Mouse (Mus musculus) heart, embryonic 10.5 days (tissue): ENCODE measurements around the gene Prkcd. TPM values are rescaled to one million over a fixed set of nuclear protein-coding genes. Genes with fewer than 3 reads are reported as not detected.

Experiments used
- DNase-seq: peaks from one replicate; pipeline ENCODE4 v3.0.0-alpha.2; 2017; ENCODE audit warnings: low spot score
- H3K27ac ChIP-seq: fragments of 300-500 bp; sonication (generic); 2 replicates; pipeline ENCODE4 v1.5.1; 2016; ENCODE audit warnings: mild to moderate bottlenecking
- H3K27me3 ChIP-seq: fragments of 300-500 bp; sonication (generic); 2 replicates; pipeline ENCODE4 v1.6.1; 2016; ENCODE audit warnings: mild to moderate bottlenecking; ENCODE audit not compliant: poor library complexity, insufficient read depth, severe bottlenecking
- H3K36me3 ChIP-seq: fragments of 300-500 bp; sonication (generic); 2 replicates; pipeline ENCODE4 v1.6.1; 2016; ENCODE audit warnings: mild to moderate bottlenecking, moderate library complexity
- H3K4me1 ChIP-seq: fragments of 300-500 bp; sonication (generic); 2 replicates; pipeline ENCODE4 v1.6.1; 2016; ENCODE audit warnings: mild to moderate bottlenecking
- H3K4me3 ChIP-seq: fragments of 300-500 bp; sonication (generic); 2 replicates; pipeline ENCODE4 v1.5.1; 2016; ENCODE audit warnings: mild to moderate bottlenecking, moderate library complexity
- H3K9me3 ChIP-seq: fragments of 300-500 bp; sonication (generic); 2 replicates; pipeline ENCODE4 v1.6.1; 2016; ENCODE audit warnings: mild to moderate bottlenecking, moderate library complexity
- WGBS: fragments of 180-500 bp; shearing (Covaris S2); methylation state at CpG from one replicate; pipeline ENCODE4 v1.1.7; 2016; 5-methylcytosine and 5-hydroxymethylcytosine counted together
- polyA plus RNA-seq: library from polyadenylated mRNA; unstranded; fragments of >200 nt; fragmentation: Nextera tagmentation; extraction: Ambion mirVana; gene quantifications from 2 replicates; pipeline ENCODE4 v1.2.1, GENCODE M21; 2016

Prkcd gene
- polyA plus RNA-seq, 1 experiment from 2014 or later, result 37.3 TPM

DNA sequence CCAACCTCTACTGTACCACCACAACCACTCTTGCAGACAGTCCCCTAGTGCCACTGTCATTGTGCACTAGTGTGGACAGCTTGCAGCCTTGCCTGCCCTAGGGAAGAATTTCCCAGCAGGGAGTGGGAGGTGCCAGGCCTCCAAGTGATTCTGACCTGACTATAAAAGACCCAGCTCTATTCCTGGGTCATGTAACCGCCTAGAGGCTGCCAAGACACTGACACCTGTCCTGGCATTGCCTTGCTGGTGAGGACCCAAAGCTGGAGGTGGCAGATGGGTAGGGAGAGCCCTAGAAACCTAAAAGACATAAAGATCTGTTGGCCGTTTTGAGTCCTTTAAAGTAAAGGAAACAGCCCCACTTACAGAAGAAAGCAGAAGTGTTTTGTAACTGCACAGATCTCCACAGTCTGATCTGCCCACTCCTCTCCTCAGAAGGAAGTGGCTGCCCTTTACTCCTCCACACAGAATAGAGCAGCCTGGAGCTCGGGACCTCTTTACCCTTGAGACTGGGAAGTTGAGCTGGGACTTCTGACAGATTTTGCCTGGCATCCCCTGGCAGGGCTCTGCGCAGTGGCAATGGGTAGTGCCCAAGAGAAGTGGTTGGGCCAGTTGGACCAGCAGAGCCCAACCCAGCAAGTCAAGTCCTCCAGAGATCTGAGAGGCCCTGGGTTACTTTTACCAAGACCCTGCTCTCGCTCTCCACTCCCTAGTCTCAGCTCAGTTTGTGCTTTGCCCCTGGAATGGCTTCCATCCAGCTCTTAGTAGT lies 5.0 kb upstream of the Prkcd start:
- Histone ChIP-seq H3K4me3 (no peak overlapping the region), H3K36me3 (no peaks in the 10 kb centered on the region), H3K9me3 (no peaks in the 10 kb centered on the region), H3K27ac (no peak overlapping the region), H3K27me3 (peaks cover 10% of the 10 kb centered on the region; the same call in 1 of the 2 replicates), H3K4me1 (peaks cover 61% of the 10 kb centered on the region)
- 70% methylated on average over 5 of the region's 5 CpGs for WGBS
- no peak for DNase-seq

DNA sequence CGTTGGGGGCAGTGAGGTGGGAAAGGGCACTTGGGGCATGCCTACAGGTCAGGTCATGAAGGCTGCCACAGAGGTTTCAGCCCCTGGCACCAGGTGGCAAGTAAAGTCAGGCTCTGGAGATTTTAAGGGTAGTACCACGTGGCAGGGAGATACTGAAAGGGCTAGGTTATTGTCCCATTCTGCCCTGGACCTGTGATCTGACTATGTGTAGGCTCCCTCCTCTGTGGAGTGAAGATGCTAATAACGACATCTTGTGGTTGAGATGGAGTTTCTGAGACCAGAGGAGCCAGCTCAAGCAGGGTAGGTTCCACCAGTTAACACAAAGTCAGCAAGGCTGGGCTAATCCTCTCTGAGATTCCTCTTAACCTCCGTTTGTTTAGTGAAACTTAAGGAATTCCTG lies 3.8 kb upstream of the Prkcd start:
- H3K4me1 ChIP-seq, result peaks cover 60% of the 10 kb centered on the region
- no peaks in the 10 kb centered on the region for H3K36me3 ChIP-seq
- no peaks in the 10 kb centered on the region for H3K9me3 ChIP-seq
- no peak for DNase-seq
- H3K4me3 ChIP-seq, result no peak overlapping the region
- no peak overlapping the region for H3K27ac ChIP-seq
- H3K27me3 ChIP-seq, result peaks cover 10% of the 10 kb centered on the region; the same call in 1 of the 2 replicates
- WGBS, result 39% methylated on average over 4 of the region's 4 CpGs

DNA sequence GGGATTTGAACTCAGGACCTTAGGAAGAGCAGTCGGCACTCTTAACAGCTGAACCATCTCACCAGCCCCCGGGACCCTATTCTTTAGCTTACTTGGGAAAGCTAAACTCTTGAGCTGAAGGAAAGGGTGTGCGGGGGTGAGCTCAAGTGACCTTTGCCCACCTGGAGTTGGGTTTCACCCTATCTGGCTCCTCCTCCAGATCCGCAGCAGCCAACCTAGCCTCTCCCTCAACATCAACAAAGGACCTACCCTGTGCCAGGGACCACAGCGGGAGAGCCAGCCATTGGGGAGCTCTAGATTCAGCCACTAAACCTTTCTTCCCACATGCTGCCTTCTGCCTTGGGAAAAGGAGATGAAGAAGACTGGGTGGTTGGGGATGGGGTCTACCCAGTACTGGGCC lies 2.2 kb upstream of the Prkcd start:
- no peak for DNase-seq
- peaks cover 65% of the 10 kb centered on the region for H3K4me1 ChIP-seq
- no peak overlapping the region for H3K4me3 ChIP-seq
- H3K36me3 ChIP-seq, result no peaks in the 10 kb centered on the region
- no peaks in the 10 kb centered on the region for H3K9me3 ChIP-seq
- no peak overlapping the region for H3K27ac ChIP-seq
- peaks cover 10% of the 10 kb centered on the region; the same call in 1 of the 2 replicates for H3K27me3 ChIP-seq
- 82% methylated on average over 5 of the region's 5 CpGs for WGBS

DNA sequence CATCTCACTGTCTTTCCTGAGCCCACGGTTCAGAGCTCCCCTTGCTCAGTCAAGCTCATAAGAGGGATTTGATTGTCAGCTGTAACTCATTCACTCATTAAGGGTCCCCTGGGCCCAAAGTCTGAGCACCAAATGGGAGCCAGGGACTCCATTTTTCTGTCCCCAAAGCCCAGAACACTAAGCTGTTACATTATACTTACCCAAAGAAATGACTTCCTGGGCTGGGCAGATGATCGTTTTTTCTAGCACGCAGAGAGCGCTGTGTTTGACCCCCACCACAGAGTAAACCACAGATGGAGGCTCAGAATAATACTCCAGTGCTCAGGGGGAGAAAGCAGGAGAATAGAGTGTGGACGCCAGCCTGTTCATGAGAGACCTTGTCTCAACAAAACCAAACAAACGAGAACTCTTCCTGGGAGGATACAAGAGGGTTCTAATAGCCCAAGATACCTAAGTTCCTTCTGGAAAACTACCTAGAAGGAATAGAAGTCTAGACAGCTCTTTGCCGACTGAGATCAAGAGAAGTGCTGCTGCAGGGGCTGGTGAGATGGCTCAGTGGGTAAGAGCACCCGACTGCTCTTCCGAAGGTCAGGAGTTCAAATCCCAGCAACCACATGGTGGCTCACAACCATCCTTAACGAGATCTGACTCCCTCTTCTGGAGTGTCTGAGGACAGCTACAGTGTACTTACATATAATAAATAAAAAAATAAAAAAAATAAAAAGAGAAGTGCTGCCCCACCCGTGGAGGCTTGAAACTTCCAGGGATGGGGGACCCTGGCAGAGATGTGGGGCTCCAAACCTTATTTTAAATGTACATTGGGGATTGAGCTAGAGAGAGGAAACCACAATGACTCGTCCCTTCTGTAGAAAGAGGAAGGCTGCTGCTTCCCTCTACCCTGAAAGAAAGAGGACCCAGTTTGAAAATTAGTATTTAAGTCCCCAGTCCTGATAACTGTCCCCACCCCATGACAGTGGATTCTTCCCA lies 1.0 kb upstream of the Prkcd start:
- H3K9me3 ChIP-seq, result no peaks in the 10 kb centered on the region
- 58% methylated on average over 12 of the region's 12 CpGs for WGBS
- DNase-seq, result no peak
- H3K27me3 ChIP-seq, result peaks cover 10% of the 10 kb centered on the region; the same call in 1 of the 2 replicates
- H3K4me1 ChIP-seq, result peaks cover 60% of the 10 kb centered on the region
- peak overlapping the region; percentile 87 for H3K27ac ChIP-seq
- H3K4me3 ChIP-seq, result peak overlapping the region; percentile 90
- H3K36me3 ChIP-seq, result no peaks in the 10 kb centered on the region

DNA sequence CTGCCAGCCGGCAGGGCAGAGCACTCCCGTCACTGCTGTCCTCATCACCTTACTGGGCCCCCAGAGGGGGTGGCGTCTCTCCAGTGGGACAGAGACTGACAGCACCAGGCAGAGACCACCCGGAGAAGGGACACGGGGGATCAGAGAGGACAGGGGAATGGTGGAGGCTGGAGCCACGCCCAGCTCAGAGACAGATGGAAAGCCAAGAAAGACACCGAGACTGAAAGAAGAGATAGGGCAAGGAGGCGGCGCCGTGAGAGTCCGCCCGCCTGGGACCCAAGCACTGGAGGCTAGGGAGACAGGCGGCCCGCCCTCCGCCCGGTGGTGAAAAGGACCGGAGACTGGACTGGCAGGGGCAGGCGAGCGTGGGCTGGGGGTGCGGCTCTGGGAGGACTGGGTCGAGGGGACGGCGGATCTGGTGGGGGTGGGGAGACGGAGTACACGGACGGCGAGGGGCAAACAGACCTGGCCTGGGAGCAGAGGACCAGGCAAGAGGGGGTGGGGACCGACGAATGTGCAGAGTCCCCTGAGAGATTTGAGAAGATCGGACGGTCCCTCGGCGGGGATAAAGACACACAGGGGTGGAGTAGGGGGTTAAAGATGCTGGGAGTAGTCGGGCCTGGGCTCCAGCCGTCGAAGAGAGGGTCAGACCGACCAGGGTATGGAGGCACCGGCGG lies 741 bp downstream of the Prkcd start:
- peak; percentile 89 for DNase-seq
- WGBS, result under 1% methylated on average over 39 of the region's 39 CpGs
- Histone ChIP-seq H3K4me1 (peaks cover 52% of the 10 kb centered on the region), H3K9me3 (no peaks in the 10 kb centered on the region), H3K27me3 (0 out of 2 replicates have a peak, but pooled peaks cover 4% of the 10 kb centered on the region), H3K36me3 (0 out of 2 replicates have a peak, but pooled peaks cover 4% of the 10 kb centered on the region), H3K4me3 (peak overlapping the region; percentile 90), H3K27ac (peak overlapping the region; percentile 87)

DNA sequence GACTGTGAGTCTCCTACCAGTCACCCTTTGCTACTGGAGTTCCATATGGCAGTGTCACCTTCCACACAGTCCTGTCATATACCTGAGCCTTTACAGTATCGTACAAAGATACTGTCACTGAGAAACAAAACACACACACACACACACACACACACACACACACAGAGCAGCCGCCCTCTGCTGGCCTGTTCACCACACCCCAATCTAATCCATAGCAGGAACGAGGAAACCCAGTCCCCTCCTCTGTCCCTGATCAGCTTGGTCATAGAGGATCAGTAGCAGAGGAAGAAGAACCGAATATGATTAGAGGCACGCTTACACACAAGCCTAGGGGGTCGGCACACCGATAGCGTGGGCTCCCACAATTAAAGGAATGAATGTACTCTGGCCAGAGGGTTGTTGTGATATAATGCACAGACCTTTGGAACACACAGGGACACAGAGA lies 1.7 kb downstream of the Prkcd start:
- peaks cover 58% of the 10 kb centered on the region for H3K4me1 ChIP-seq
- WGBS, result 60% methylated on average over 8 of the region's 8 CpGs
- no peaks in the 10 kb centered on the region for H3K9me3 ChIP-seq
- no peaks in the 10 kb centered on the region for H3K27me3 ChIP-seq
- H3K4me3 ChIP-seq, result peak overlapping the region; percentile 90
- no peak overlapping the region for H3K27ac ChIP-seq
- H3K36me3 ChIP-seq, result 0 out of 2 replicates have a peak, but pooled peaks cover 4% of the 10 kb centered on the region
- no peak for DNase-seq

DNA sequence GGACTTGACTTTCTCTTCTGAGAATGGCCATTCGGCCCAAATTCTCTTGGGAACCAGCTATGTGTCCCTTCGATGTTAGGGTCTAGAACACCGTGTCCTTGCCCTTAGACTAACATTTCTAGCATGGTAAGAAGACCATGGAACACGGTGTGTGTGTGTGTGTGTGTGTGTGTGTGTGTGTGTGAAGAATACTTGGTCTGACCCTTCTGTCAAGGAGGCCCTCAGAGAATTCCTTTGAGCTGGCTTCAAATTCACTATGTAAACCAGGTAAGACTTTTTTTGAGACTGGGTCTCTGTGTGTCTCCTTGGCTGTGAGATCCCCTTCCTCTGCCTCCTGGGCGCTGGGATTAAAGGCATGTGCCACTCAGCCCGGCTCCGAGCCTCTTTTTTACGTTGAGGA lies 3.5 kb downstream of the Prkcd start:
- peaks cover 61% of the 10 kb centered on the region for H3K4me1 ChIP-seq
- WGBS, result 88% methylated on average over 8 of the region's 8 CpGs

DNA sequence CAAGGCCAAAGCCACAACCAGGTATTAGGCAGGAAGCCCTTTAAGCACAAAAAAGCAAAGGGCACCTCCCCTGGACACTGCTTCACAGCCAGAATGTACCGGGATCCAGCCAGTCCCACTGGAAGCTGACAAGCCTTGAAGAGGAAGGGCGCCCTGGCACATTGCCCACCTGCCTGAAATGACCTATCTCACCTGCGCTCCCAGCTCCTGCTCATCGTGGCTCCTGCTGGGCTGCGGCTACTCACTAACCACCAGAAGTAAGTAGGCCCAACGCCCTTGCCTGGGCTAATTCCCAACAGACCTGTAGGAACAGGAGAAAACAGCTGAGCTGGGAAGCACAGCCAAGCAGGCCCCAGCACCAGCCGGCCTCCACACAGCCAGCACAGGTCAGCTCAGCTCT lies 3.9 kb downstream of the Prkcd start:
- no peaks in the 10 kb centered on the region for H3K27me3 ChIP-seq
- H3K4me1 ChIP-seq, result peaks cover 61% of the 10 kb centered on the region
- no peak overlapping the region for H3K4me3 ChIP-seq
- 0 out of 2 replicates have a peak, but pooled peaks cover 4% of the 10 kb centered on the region for H3K36me3 ChIP-seq
- WGBS, result 83% methylated on average over 7 of the region's 7 CpGs
- no peaks in the 10 kb centered on the region for H3K9me3 ChIP-seq
- no peak overlapping the region for H3K27ac ChIP-seq
- no peak for DNase-seq

More for the DNA sequence above, 3.5 kb downstream of the Prkcd start:
- Histone ChIP-seq H3K27me3 (no peaks in the 10 kb centered on the region), H3K36me3 (0 out of 2 replicates have a peak, but pooled peaks cover 4% of the 10 kb centered on the region), H3K4me3 (no peak overlapping the region), H3K27ac (no peak overlapping the region), H3K9me3 (no peaks in the 10 kb centered on the region)
- no peak for DNase-seq

DNA sequence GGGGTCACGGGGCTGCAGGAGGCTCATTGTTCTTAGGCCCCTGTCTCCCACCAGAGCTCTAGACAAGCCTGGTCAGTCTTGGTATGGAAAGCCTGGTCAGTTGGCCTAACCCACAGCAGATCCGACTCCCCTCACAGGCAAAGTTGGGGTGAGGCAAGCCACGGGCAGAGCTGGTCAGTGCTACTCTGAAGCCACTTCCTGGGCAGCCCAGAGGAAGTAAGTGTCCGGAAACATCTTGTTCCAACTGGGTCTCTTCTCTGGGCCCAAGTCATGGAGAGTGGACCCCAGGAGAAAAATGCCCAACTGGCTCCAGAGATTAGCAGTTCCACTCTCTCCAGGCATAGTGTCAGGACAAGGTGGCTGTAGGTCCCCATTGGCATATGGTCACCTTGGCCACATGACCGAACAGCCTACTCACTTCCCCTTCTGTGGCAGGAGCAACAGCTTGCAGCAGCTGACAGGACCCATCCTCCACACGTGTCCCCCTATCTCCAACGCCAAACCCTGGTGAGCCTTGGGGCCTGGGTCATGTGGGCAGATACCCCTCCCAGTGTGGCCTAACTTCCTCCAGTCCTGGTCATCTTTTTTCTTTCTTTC lies 5.9 kb downstream of the Prkcd start:
- peaks cover 45% of the 10 kb centered on the region for H3K4me1 ChIP-seq
- DNase-seq, result no peak
- H3K36me3 ChIP-seq, result 0 out of 2 replicates have a peak, but pooled peaks cover 4% of the 10 kb centered on the region
- H3K4me3 ChIP-seq, result no peak overlapping the region
- 60% methylated on average over 7 of the region's 7 CpGs for WGBS
- H3K27me3 ChIP-seq, result no peaks in the 10 kb centered on the region
- peak overlapping the region; percentile 49; the same call in 1 of the 2 replicates for H3K27ac ChIP-seq
- no peaks in the 10 kb centered on the region for H3K9me3 ChIP-seq

DNA sequence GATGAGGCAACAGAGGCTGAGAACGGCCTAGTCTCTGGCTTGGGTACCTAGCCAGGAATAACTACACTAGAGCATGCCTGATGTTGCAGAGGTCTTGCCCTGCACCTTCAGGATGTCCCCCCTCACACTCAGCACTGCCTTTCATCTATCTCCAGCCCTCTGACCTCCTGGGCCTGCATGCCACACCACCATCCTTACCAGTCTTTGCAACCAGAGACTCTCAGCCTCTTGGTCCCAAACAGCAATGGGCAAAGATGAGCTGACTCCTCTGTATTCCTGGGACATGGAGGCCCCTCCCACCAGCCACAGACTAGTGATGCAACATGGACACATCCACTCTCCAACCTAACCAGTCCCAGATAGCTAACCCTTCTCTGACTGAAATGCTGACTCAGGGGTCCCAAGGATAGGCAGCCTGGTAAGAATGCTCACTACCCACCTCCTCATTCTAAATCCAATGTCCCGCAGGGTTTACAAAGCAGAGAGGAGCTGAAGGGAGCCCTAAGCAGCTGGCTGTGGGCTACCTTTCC lies 7.2 kb downstream of the Prkcd start:
- DNase-seq, result no peak
- no peaks in the 10 kb centered on the region for H3K9me3 ChIP-seq
- H3K4me1 ChIP-seq, result peaks cover 40% of the 10 kb centered on the region
- no peak overlapping the region for H3K4me3 ChIP-seq
- WGBS, result 90% methylated on average over 2 of the region's 2 CpGs
- H3K36me3 ChIP-seq, result 0 out of 2 replicates have a peak, but pooled peaks cover 4% of the 10 kb centered on the region
- no peaks in the 10 kb centered on the region; the same call in 1 of the 2 replicates for H3K27me3 ChIP-seq
- H3K27ac ChIP-seq, result no peak overlapping the region

DNA sequence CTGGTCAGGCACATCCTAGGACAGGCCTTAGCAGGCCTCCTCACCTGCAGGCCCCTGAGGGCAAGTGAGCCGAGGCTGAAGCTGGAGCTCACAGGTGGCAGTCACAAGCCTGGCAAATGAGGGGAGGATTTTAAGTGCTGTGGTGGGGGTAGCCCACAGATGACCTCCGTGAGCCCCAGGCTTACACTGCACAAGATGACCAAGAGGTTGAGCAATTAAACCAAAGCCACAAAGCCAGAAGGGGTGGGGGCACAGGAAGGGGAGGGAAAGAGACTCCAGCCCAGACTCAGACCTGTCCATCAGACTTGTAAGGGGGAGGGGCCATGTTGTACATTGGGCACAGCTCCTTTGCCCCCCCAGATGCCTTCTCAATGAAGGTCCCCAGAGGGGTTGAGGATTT lies 9.3 kb downstream of the Prkcd start:
- WGBS, result 61% methylated on average over 2 of the region's 2 CpGs
- Histone ChIP-seq H3K27ac (no peak overlapping the region), H3K4me3 (no peak overlapping the region), H3K4me1 (peaks cover 38% of the 10 kb centered on the region), H3K9me3 (no peaks in the 10 kb centered on the region), H3K27me3 (no peaks in the 10 kb centered on the region; the same call in 1 of the 2 replicates), H3K36me3 (0 out of 2 replicates have a peak, but pooled peaks cover 4% of the 10 kb centered on the region)
- DNase-seq, result no peak
